Mouse (Mus musculus) layer of hippocampus, postnatal 14 days (tissue): Measurements from ENCODE around the gene Zfp738. TPM values are rescaled to one million over a fixed set of nuclear protein-coding genes. Genes with fewer than 3 reads are reported as not detected.
"Not testable (repeated sequence)": the region's sequence is repeated elsewhere in the genome, so short reads cannot be mapped to it uniquely, and the experiment has no call there.

ENCODE experiments used
- DNase-seq, 2 experiments: peaks; one replicate each; pipeline ENCODE4 v3.0.0; 2021 to 2022; ENCODE audit warnings: low spot score in 2 of 2, mixed read lengths in 1 of 2
- long read RNA-seq, 2 experiments: library from polyadenylated mRNA; stranded (forward); transcript quantifications; one replicate each; pipeline ENCODE4 v2.0.0; 2021
- total RNA-seq, 2 experiments: library from RNA; stranded (reverse); gene quantifications; 2 replicates each; pipeline ENCODE4 v1.2.3; 2021

Zfp738 gene
- 10 to 100 TPM; 23.7 to 24.0 TPM for total RNA-seq
- long read RNA-seq, experiment 1, full-length matches to known transcripts, result 5 of 6 reads
- long read RNA-seq, experiment 1, partial matches to known transcripts, result 0 of 6 reads
- long read RNA-seq, experiment 1, other reads (novel, unspliced or antisense), result 1 of 6 reads
- long read RNA-seq, experiment 2, full-length matches to known transcripts, result 3 of 5 reads
- long read RNA-seq, experiment 2, partial matches to known transcripts, result 0 of 5 reads
- long read RNA-seq, experiment 2, other reads (novel, unspliced or antisense), result 2 of 5 reads

DNA sequence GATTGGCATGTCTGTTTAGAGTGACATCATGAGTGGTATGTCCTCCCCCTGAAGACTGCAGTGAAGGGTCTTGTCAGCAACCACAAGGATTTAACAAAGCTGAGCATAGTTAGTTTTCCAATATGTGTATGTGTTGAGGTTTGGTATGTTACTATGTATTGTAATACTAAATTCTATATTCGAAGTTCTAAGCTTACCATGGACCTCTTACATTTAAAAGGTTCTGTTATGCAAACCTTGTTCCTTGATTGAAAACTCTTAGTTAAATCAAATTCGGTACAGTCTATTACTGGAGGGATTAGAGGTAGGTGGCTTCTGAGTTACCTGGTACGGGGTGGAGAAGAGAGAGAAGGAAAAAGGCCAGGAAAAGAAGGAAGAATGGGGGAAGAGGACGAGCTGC, at the start of gene Zfp738:
Gene Zfp738 (minus strand): TSS at position 101 of the 400 bp plus-strand sequence.
- no peak for DNase-seq

DNA sequence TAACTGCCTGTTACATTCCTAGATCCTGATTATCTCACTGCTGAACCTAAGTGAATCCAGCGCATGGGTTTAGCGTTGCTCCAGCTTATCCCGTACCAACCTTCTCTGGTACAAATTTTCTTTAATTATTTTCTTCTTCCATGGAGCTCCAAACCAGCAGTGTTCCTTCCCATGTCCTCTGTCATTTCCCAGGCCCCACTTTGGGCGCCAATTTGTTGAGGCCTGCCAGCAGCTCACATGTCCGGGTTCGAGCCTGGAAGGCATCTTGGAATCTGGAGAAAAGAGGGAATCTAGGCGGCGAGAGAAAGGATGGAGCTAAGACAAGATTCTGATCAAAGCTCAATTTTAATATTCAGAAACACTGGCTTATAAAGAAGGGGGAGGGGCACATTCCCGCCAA, 47.5 kb upstream of the Zfp738 start:
- not testable (repeated sequence) for DNase-seq

DNA sequence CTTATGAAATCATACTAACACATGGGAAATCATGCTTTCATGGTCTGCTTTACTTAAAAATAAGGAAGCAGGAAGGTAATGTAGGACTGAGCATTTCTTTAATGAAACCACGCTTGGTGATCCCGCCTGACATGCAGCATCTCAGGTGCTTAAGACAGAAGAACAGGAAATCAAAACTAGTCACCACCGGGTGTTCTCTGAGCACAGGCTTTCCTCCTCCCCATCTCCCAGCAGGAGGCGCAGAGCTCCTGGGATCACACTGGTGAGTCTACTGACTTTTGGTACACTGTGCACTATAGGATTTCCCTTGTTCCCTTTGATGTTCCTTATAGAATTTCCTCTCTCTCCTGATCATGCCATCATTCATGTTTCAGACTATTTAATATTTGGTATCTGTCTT, 42.6 kb upstream of the Zfp738 start:
- DNase-seq, result not testable (repeated sequence)

DNA sequence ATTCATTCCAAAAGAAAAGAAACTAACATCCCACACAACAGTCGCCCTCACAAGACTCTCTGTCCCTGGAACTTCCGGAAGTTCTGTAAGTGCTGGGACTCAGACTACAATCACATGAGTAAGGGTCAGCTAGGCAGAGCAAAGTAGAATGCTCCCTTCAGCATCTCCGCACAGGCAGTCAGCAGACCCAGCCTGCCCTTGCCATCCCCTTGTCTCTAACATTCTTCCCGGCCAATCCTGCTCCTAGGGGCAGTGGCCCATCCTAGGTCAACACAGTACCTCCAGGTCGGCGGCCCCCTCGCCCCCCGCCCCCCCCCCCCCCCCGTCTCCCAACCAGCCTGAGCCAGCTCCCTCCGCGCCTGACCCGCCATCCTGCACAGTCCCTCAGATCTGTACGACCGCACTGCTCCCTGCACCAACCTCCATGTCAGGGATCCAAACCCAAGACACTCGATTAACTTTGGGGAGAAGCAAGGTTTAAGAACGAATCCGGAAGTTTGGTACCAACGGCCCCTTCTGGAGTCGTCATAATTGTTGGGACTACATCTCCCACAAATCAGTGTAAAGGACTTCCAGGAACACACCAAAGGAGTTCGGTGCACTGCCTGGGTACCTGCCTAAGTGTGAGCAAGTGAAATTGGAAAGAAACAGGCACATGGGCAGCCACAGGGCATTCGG, 41.9 kb upstream of the Zfp738 start, which contains the start of gene Zfp65:
Gene Zfp65 (minus strand): TSS at position 533 of the 678 bp plus-strand sequence.
- DNase-seq, result peak; percentile 54 to 77

DNA sequence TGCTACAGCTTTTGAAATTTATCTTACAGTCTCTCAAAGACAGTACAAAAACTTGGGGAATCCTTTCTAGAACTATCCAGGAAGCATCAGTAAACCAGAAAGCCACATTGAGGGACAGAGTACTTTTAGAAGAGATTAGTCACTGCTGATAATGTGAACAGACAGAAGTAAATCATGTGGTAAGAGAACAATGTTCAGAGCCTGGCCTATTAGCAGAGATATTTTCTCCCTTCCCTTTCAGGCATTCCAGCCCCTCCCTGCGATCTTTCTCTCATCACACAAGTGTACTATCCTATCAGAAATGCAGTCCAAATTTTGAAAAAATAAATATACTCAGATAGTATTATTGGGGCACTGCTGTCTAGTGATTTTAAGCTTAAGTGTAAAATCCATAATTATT, 41.2 kb upstream of the Zfp738 start:
- DNase-seq, result no peak

DNA sequence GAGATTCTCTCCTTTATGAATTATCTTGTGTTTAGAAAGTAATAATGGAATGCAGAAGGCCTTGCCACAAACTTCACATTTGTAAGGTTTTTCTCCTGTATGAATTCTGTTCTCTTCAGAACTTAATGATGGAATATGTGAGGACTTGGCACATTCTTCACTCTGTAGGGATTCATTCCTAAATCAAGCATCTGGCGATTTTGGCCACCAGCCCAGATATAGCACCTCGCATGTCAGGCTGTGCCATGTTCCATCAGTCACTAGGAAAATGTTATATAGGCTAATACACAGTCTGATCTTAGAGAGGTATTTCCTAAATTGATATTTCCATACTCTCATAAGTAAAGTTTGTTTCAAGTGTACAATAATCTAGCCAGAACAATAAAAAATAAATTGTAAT, 38.5 kb upstream of the Zfp738 start:
- not testable (repeated sequence) for DNase-seq

DNA sequence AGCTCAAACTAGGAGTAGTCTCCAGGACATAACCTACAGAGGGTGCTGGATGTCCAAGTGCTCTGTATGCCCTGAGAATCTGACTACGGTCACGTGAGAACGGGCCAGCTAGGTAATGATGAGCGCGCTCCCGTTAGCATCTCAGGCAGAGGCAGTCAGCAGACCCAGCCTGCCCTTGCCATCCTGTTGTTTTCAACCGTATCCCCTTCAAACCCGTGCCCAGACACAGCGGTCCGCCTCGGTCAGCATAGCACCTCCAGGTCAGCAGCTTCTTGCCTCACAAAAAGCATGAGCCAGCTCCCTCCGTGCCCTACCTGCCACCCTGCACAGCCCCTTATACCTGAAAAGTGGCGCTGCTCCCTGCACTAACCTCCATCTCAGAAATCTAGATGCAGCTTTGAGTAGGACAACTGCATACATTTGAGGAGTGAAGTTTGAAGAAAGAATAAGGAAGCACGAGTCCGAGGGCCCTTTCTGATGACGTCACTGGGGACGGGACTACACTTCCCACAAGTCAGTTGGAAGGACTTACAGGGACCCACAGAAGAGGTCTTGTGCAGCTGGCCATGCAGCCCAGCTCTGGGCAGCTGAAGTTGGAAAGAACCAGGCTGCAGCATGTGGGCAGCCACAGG, 37.1 kb upstream of the Zfp738 start:
- peak; percentile 83 to 95 for DNase-seq

DNA sequence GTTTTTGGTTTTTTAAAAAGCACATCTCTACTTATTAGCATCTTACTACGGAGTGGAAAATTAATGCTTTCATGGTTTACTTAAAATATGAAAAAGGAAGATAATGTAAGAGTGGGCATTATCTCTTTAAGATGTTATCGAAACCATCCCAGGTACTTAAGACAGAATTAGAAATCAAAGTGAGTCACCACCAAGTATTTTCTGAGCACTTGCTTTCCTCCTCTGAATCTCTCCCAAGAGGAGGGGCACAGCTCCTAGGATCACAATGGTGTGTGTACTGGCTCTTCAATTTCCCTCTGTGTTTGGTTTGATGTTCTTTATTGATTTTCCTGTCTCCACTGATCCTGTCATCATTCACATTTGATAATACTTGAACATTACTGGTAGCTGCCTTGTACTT, 3.0 kb downstream of the Zfp738 start:
- DNase-seq, result not testable (repeated sequence)

DNA sequence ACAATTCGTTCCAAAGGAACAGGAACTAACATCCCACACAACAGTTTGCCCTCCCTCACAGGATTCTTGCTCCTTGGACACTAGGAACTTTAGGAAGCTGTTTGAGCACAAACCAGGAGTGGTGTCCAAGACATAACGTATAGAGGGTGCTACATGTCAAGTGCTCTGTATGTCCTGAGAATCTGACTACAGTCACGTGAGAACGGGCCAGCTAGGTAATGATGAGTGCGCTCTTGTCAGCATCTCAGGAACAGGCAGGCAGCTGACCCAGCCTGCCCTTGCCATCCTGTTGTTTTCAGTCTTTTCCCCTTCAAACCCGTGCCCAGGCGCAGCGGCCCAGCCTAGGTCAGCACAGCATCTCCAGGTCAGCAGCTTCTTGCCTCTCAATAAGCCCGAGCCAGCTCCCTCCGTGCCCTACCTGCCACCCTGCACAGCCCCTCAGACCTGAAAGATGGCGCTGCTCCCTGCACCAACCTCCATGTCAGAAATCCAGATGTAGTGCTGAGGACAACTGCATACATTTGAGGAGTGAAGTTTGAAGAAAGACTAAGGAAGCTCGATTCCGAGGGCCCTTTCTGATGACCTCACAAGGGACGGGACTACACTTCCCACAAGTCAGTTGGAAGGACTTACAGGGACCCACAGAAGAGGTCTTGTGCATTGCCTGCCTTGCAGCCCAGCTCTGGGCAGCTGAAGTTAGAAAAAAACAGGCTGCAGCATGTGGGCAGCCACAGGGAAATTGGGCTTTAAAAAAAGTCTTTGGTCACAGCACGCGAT, 3.7 kb downstream of the Zfp738 start:
- DNase-seq, result peak; percentile 76 to 92

DNA sequence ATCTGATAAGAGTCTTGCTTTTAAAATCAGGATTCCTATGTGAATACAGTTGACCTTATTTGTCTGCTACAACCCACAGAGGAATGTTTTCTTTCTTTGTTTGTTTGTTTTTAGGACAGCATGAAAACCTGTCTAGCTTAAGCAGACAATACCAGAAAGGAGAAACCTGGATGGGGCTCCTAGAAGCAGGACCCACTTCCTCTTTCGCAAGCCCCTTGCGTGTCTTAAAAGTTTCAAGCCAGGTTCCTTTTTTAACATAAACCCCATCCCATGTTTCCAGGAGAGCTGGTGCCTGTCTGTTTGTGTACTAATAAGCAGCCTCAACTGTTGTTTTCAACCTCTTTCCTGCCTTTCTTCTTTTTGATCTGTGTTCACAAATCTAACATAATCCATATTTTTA, 12.0 kb downstream of the Zfp738 start:
- DNase-seq, result no peak

DNA sequence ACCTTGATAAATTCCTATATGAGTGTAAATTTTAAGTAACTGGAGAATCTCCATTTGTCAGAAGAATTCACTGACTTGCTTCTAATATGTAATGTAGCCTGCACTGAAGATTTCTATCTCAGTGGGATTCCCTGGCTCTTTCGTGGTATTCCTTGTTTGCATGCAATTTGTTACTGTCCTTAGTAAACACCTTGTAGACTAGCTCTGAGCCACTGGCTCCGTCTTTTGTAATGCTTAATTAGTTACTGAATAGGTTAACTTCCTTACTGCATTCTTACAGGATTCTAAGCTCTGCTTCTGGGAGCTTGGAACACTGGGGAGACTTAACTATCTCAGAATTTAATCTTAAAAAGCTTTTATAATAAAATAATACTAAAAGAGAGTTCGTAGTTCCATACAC, 34.4 kb downstream of the Zfp738 start:
- DNase-seq, result no peak

DNA sequence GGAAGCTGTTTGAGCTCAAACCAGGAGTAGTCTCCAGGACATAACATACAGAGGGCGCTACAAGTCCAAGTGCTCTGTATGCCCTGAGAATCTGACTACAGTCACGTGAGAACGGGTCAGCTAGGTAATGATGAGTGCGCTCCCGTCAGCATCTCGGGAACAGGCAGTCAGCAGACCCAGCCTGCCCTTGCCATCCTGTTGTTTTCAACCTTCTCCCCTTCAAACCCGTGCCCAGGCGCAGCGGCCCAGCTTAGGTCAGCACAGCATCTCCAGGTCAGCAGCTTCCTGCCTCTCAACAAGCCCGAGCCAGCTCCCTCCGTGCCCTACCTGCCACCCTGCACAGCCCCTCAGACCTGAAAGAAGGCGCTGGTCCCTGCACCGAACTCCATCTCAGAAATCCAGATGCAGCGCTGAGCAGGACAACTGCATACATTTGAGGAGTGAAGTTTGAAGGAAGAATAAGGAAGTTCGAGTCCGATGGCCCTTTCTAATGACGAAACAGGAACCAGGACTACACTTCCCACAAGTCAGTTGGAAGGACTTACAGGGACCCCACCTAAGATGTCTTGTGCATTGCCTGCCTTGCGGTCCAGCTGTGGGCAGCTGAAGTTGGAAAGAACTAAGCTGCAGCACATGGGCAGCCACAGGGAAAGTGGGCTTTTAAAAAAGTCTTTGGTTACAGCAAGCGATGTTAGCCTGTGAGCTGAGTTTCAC, 49.4 kb downstream of the Zfp738 start, which contains the start of the genes Gm49345 and Zfp729a:
Gene Gm49345 (minus strand): TSS at position 476 of the 714 bp plus-strand sequence.
Gene Zfp729a (minus strand): TSS at position 498 of the 714 bp plus-strand sequence.
- DNase-seq, result peak; percentile 74 to 92

DNA sequence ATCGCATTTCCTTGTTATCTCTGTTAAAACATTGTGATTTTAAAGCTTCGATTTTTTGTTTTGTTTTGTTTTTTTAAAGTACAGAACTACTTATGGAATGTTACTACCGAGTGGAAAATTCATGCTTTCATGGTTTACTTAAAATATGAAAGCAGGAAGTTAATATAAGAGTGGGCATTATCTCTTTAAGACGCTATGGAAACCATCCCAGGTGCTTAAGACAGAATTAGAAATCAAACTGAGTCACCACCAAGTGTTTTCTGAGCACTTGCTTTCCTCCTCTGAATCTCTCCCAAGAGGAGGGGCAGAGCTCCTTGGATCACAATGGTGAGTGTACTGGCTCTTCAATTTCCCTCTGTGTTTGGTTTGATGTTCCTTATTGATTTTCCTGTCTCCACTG, 76.8 kb downstream of the Zfp738 start:
- DNase-seq, result peak in 1 of 2 experiments; percentile 5

DNA sequence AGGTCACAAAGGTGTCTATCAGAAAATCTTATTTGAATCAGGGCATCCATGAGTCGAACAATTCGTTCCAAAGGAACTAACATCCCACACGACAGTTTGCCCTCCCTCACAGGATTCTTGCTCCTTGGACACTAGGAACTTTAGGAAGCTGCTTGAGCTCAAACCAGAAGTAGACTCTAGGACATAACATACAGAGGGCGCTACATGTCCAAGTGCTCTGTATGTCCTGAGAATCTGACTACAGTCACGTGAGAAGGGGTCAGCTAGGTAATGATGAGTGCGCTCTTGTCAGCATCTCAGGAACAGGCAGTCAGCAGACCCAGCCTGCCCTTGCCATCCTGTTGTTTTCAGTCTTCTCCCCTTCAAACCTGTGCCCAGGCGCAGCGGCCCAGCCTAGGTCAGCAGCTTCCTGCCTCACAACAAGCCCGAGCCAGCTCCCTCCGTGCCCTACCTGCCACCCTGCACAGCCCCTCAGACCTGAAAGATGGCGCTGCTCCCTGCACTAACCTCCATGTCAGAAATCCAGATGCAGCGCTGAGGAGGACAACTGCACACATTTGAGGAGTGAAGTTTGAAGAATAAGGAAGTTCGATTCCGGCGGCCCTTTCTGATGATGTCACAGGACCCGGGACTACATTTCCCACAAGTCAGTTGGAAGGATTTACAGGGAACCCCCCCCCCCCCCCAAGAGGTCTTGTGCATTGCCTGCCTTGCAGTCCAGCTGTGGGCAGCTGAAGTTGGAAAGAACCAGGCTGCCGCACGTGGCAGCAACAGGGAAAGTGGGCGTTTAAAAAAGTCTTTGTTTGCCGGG, 77.6 kb downstream of the Zfp738 start, which contains the start of gene Zfp729b:
Gene Zfp729b (minus strand): TSS at position 642 of the 811 bp plus-strand sequence.
- DNase-seq, result peak; percentile 85 to 92

Other genes starting within 250 kb of the Zfp738 start
- gene Zfp874a, start 235.4 kb downstream of the Zfp738 start, total RNA-seq, result 10 to 100 TPM; 11.5 to 11.7 TPM
- 10 to 100 TPM; 13.1 to 16.3 TPM for gene Zfp874b, start 202.8 kb downstream of the Zfp738 start, total RNA-seq
- gene Zfp58, start 186.5 kb downstream of the Zfp738 start, total RNA-seq, result 1 to 10 TPM; 8.2 to 8.8 TPM
- not detected for gene Gm26965, start 160.9 kb downstream of the Zfp738 start, total RNA-seq
- gene Zfp87, start 160.9 kb downstream of the Zfp738 start, total RNA-seq, result 10 to 100 TPM; 22.3 to 23.4 TPM
- gene Zfp748, start 133.2 kb downstream of the Zfp738 start, total RNA-seq, result 1 to 10 TPM; 8.8 TPM
- gene Zfp729b, start 77.4 kb downstream of the Zfp738 start, total RNA-seq, result 1 to 10 TPM; 7.7 to 8.8 TPM
- gene Gm49345, start 49.3 kb downstream of the Zfp738 start, total RNA-seq, result 1 to 10 TPM; 1.3 to 1.5 TPM
- 10 to 100 TPM in 1 of 2 experiments, 1 to 10 TPM in 1; 9.8 to 10.4 TPM for gene Zfp729a, start 49.3 kb downstream of the Zfp738 start, total RNA-seq
- gene Zfp65, start 42.1 kb upstream of the Zfp738 start, total RNA-seq, result 10 to 100 TPM; 13.5 to 15.1 TPM
- gene Zfp85, start 68.2 kb upstream of the Zfp738 start, total RNA-seq, result 1 to 10 TPM; 5.7 to 6.9 TPM
- 1 to 10 TPM; 2.8 to 4.8 TPM for gene Zfp493, start 92.6 kb upstream of the Zfp738 start, total RNA-seq
- gene Zfp273, start 126.7 kb upstream of the Zfp738 start, total RNA-seq, result 1 to 10 TPM; 7.1 to 7.6 TPM
- 1 to 10 TPM; 6.0 to 6.5 TPM for gene Gm10037, start 144.0 kb upstream of the Zfp738 start, total RNA-seq
- not detected for gene BC048507, start 176.3 kb upstream of the Zfp738 start, total RNA-seq